Mouse (Mus musculus) 3T3-L1 (cell line): ENCODE results near the gene Smarce1.

Experiments used
- DNase-seq: peaks from one replicate; pipeline ENCODE4 v3.0.0-alpha.2; 2015; ENCODE audit warnings: low read depth, low spot score

The Smarce1 gene

DNA sequence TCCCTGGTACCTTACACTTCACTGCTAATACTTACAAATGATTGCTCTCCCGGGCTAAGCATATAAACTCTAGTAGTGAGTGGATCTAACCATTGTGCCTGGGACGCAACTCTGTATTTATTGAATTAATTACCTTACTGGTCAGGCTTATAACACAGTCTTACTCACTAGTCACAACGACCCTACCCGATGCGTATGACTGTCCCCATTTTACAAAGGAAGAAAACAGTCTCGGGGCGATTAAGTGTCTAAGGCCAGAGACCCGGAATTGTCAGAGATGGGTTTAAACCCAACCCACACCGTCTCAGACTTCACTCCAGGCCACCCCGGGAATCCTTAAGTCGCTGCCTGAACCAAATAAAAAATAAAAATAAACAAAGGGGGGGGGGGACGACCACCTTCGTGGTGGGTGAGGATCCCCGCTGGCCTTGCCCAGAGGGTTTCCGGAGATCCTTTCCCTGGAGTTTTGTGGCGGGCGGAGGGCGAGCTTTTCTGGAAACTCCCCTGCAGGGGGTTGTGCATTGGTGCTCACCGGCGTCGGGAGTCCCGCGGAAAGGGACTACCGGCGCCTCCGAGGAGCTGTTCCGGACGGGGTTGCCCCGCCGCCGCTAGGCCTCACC, 1.1 kb downstream of the Smarce1 start:
- peak; percentile 37 for DNase-seq

DNA sequence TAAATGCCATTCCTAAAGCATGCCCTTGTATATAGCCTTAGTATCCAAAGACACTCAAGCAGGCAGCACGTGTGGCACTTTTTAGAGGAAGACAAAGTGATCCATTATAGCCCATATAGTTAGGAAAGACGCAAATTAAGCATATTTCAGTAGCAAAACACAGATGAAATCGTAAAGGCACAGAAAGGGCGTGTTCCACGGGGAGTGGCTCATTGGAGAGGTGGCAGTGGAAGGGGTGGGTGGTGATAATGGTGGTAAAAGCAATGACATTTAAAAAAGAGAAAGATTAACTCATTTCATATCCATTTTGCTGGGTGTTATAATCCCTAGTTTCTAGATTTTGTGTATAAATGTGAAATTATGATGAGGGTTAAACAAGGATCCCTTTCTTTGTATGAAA, 4.5 kb downstream of the Smarce1 start:
- no peak for DNase-seq

DNA sequence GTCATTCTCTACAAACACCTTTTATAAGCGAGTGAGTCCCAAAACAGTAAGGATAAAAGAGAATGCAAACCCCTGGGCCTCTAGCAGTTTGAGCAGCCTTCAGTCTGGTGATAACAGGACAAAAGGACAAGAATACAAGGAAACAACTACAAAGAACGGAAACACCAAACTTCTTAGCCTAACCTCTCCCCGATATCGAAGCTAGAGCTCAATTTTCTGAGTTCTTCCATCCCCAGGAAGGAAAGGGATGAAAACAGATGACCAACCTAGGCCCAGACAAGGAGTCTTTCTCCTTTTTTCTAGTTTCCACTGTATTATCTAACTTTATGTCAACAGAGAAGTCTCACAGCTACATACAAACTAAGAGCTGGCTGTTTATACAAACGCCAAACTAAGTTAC, 7.5 kb downstream of the Smarce1 start:
- DNase-seq: no peak

DNA sequence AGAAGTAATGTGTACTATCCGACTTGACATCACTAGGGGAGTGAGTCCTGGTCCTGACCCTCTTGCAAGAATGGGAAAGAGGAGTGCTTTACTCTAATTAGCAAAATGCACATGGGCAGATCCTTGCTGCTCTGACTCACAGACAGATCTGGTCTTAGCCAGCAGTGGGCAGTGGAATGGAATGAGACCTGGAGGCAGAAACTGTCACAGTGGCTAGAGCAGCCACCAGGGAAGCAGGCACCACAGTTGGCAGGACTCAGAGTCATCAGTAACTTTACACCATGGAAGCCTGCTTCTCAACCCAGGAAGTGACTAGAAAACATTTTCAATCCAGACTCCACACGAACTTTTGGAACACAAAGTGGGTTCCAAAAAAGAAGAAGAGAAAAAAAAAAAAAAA, 9.0 kb downstream of the Smarce1 start:
- DNase-seq: peak; percentile 67

- DNase-seq: no peak
These were observed 13.4 kb downstream of the Smarce1 start for GRCm38 (mm10) chr11:99217248-99217986.

DNA sequence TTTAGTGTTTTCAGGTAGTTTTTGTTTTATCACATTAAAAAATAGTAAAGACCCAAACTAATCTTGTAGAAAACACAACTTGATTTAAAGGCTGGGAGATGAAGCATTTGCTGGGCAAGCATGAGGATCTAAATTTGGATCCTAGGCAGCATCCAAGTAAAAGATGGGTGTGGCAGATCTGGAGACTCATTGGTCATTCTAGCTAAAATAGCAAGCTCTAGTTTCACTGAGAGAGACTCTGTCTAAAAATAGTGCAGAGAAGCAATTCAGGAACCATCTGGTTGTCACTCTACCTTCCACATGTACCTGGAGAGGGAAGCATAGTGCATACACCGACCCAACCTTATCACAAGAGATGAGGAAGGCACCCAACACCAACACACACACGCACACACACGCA, 14.6 kb downstream of the Smarce1 start:
- no peak for DNase-seq

DNA sequence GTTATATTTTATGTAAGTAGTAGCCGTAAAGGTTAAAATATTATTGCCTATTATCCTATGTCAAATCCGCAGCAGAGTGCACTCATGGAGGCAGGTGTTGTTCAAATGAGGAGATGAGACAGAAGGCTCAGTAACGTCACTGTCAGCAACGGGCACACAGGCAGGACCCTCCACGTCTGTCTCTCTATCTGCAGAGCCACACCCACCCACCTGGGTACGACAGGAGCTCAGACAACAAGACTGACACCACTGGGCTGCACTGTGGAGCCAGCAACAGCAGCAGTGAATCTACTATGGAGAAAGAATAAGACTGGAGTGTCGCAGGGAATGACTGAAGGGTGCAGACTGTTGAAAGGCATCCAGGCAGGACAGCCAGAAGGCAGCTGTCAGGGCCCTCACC, 18.1 kb downstream of the Smarce1 start:
- no peak for DNase-seq

- DNase-seq: no peak
These were observed 18.9 kb downstream of the Smarce1 start for GRCm38 (mm10) chr11:99211964-99212363.

DNA sequence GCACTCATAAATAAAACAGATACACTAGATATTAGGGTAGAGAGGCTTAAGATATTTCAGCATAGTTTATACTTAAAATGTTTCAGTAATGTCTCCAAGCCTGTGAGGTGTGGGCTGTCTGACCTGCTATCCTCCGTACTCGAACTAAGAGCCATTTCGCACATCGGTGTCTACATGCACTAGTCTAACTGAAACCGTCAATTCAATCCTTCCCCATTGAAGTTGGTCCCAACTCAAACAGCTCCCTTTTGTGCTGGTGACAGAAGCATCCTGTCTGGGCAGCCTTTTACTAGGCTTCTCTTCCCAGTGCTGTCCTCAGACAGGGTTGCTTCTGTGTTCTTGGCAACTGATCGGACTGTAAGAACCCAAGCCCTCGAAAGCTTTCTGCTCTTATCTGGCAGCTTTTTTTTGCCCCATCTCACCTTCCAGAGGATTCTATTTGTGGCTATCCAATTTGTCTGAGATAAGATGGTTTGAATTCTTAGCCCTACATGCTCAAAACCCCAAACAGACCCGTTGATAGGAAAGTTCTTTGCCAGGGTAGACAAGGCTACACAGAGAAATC, 22.6 kb downstream of the Smarce1 start:
- DNase-seq: no peak

DNA sequence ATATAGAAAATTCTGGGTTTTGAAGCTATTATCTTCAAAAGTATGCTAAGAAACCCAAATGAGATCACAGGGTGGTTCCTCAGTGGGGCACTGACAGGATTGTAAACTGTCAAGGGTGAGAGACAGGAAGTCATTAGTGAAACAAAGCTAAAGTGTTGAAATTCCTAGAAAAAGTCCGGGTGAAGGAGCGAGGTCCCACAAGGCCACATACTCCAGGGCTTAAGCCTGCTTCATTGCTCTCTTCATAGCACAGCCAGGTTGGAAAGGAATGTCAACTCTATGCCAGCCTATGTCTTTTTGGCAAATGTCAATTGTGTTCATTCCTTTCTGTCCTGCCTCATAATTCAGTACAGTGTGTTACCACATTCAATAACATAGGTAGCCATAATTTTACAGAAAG, 23.4 kb downstream of the Smarce1 start:
- DNase-seq: no peak

GRCm38 (mm10) chr11:99206954-99207353, 23.9 kb downstream of the Smarce1 start:
- peak; percentile 42 for DNase-seq

DNA sequence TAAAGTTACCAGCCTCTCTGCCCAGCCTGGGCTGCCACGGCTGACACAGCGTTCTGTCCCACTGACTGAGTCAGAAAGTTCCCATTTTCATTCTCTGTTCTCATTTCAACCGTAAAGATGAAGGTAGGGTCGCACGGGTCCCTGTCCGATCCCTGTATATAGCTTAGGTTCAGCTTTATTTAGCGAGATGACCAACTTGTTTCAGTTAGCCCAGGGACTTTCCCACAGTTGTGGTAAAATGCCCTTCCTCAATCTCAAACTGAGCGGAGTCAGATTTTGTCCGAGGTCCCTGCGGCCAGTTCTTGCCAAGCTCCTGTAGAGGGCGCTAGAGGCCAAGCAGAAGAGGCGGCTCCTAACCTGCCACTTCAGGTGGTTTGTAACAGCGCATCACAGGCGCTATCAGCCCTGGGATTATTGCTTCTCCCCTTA, 41.6 kb downstream of the Smarce1 start:
- DNase-seq: peak; percentile 30

DNA sequence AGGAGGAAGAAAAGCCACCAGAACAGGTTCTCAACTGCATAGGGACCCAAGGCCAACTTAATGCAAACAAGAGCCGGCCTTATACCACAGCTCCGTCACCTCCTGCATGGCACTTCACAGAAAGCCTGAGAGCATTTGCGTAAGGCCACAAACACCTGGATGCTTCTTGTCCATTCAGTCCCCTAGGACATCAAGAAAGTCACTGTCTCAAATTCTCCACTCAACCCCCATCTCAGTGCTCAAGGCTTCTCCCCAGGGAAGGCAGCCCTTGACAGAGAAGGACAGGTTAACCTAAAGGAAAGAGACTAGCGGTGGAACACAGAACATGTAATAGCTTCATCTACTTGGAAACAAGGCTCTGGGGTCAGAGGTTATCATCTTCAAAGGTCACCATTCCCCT, 43.5 kb downstream of the Smarce1 start:
- no peak for DNase-seq

GRCm38 (mm10) chr11:99186836-99187235, 44.0 kb downstream of the Smarce1 start:
- no peak for DNase-seq

- DNase-seq: no peak
These were observed 48.2 kb downstream of the Smarce1 start for GRCm38 (mm10) chr11:99182575-99182974.

DNA sequence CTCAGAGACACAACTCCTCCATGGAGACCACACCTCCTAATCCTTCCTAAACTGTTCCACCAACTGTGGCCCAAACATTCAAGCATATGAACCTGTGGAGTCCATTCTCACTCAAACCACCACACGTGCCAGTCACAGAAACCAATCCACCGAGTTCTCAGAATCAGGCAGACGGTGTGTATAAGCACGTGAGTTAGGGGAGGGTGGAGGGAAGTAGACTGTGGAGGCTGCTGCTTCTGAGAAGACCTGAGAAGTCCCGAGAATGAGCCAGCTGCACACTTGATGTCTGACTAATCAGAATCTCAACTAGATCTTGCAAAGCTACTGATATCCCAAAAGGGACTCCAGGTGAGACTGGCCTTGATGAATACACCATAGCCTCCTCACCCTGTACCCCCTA, 50.7 kb downstream of the Smarce1 start:
- no peak for DNase-seq

- no peak for DNase-seq
These were observed 53.0 kb downstream of the Smarce1 start for GRCm38 (mm10) chr11:99177925-99178198.

DNA sequence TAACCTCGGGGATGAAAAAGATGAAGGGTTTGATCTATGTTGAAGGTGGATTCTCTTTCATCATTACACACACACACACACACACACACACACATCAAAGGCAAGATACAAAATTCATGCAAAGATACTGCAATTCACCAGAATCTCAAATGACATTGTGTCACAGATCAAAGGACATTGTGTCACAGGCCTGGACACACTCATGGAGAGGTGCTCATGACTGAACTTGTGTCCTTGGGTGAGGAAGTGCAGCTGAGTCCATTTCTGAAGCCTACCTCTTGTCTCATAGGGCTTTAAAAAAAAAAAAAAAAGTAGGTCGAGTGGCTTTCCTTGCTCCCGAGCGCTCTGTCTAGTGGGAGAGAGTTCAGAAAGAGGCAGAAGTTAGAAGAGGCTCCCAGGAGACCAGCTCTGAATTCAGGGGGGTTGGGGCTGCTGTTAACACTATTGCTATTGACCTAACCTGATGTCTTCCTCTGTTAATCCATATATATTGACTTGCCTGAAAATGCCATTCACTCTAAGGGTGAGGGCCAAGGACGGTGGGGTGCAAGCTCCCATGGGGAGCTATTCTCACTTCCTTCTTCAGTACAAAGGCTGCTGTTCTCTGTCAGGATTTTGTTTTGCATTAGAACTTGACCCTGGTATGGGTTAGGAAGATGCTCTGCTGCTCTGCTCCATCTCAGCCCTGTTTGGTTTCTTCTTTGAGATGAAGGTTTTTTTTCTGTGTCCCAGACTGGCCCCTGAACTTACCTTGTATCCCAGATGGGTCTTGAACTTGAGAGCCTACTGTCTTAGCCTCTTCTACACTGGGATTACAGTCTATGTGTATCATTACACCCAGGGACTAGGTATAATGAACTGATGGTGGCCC, 53.5 kb downstream of the Smarce1 start:
- DNase-seq: no peak

DNA sequence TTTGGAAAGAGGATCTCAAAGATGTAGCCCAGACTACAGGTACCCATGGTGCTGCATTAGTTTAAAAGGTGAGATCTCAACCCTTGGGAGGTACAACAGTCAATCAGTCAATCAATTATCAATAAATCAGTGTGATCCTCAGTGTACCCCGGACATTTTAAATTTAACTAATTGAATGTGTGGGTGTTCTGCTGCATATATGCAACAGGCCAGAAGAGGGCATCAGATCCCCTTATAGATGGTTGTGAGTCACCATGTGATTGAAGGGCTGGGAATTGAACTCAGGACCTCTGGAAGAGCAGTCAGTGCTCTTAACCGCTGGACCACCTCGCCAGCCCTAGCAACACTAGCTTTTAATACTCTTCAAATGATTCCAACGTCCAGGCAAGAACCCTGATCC, 58.8 kb downstream of the Smarce1 start:
- no peak for DNase-seq

DNA sequence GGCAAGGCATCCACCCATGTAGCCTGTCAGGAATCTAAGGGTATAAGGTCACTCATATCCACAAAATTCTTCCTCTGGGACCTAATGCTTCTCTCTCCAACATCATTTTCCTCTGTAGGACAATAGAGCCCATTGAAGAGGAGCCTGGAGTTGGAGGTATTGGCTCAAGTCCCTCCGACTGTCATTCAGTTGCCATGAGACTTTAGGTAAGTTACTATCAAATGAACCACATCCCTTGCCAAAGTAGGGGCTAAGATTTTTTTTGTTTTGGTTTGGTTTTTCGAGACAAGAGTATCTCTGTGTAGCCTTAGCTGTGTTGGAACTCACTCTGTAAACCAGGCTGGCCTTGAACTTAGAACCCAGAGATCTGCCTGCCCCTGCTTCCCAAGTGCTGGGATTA, 59.4 kb downstream of the Smarce1 start:
- no peak for DNase-seq

DNA sequence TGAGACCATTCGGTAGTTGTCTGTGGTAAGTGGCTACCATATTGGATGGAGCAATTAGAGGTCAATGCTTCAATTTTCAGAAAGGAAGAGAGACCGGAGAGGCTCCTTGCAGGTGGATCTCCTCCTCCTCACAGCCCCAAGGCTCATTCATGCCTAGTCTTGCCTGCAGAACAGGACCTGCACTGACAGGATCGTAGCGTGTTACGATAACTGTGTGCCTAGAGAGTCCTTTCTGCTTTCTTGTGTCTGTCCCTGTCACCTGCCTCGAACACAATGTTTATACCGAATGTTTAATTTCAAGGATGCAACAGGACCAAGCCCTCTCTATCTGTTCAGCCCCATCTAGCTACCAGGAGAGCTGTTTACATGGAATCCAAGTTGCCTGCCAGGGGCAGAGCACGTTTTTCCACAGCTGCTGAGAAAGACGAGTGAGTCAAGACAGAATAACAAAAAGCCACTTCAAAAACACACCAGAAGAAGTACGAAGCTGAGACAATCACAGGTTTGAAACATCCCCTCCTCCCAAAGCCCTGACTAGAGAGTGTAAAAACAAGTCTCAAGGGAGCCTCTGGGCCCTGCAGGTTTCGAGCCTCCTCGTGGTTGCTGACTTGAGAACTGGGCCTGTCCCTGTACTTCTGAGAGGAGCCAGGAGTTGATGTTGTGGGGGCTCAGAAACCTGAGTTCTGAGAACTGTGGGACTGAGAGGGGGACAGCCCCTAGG, 60.1 kb downstream of the Smarce1 start:
- DNase-seq: no peak

GRCm38 (mm10) chr11:99170005-99170404, 60.8 kb downstream of the Smarce1 start:
- no peak for DNase-seq
